Mouse (Mus musculus) kidney, adult 2 months (tissue): ENCODE data around the gene Glis3.

Experiments used
- CTCF ChIP-seq: fragments of 200-500 bp; conservative IDR thresholded peaks from 2 replicates; pipeline ENCODE4 v1.5.1; 2011; ENCODE audit warnings: low read depth, mild to moderate bottlenecking, control low read depth, low read length, moderate library complexity, mixed read lengths; ENCODE audit not compliant: insufficient read depth, insufficient read length
- POLR2A ChIP-seq: fragments of 200-500 bp; IDR thresholded peaks from one replicate; pipeline ENCODE4 v1.6.1; 2011; ENCODE audit warnings: low read depth, low read length, control low read depth

DNA sequence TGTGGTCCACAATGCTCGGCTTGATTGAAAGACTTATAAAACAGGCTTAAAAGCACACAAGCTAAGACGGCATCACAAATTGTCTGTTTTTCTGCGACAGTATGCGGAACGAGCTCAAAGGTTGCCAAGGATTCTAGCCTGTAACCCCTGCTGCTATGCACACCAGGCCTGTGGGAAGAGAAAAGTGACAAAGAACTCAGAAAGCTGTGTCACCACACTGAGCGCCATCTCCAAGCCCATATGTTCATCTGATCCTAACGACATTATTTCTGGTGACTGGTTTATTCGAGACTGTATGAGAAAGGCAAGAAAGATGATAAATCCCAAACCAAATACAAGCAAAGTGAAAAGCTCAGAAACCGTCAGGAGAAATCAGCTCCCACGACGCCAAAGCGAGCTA is 144.9 kb downstream of the Glis3 start:
- TF ChIP-seq POLR2A (no peak), CTCF (no peak)
